Mouse (Mus musculus): ENCODE measurements around the gene Arhgap15.

Arhgap15 gene

GRCm38 (mm10) chr2:44112990-44113798, 364.6 kb downstream of the Arhgap15 start:
- no peak for DNase-seq (ENCODE audit: low spot score)

- DNase-seq (ENCODE audit: low spot score) = no peak
Observed at GRCm38 (mm10) chr2:44114296-44114695, 365.7 kb downstream of the Arhgap15 start.

GRCm38 (mm10) chr2:44121162-44121561, 372.5 kb downstream of the Arhgap15 start:
- no peak for DNase-seq (ENCODE audit: low spot score)

- no peak for DNase-seq (ENCODE audit: low spot score)
Observed at GRCm38 (mm10) chr2:44123246-44123645, 374.6 kb downstream of the Arhgap15 start.

GRCm38 (mm10) chr2:44124093-44124492, 375.5 kb downstream of the Arhgap15 start:
- no peak for DNase-seq (ENCODE audit: low spot score)

GRCm38 (mm10) chr2:44124683-44125082, 376.1 kb downstream of the Arhgap15 start:
- DNase-seq (ENCODE audit: low spot score) = no peak

- DNase-seq (ENCODE audit: low spot score) = no peak
Observed at GRCm38 (mm10) chr2:44126044-44126695, 377.5 kb downstream of the Arhgap15 start.

- DNase-seq (ENCODE audit: low spot score) = no peak
Observed at GRCm38 (mm10) chr2:44129533-44129932, 380.9 kb downstream of the Arhgap15 start.

GRCm38 (mm10) chr2:44131271-44131670, 382.6 kb downstream of the Arhgap15 start:
- DNase-seq (ENCODE audit: low spot score) = no peak

- DNase-seq (ENCODE audit: low spot score) = no peak
Observed at GRCm38 (mm10) chr2:44134796-44135195, 386.2 kb downstream of the Arhgap15 start.

- no peak for DNase-seq (ENCODE audit: low spot score)
Observed at GRCm38 (mm10) chr2:44140455-44140854, 391.8 kb downstream of the Arhgap15 start.

- no peak for DNase-seq (ENCODE audit: low spot score)
Observed at GRCm38 (mm10) chr2:44142152-44142551, 393.5 kb downstream of the Arhgap15 start.

- DNase-seq (ENCODE audit: low spot score) = no peak
Observed at GRCm38 (mm10) chr2:44142611-44143010, 394.0 kb downstream of the Arhgap15 start.

- no peak for DNase-seq (ENCODE audit: low spot score)
Observed at GRCm38 (mm10) chr2:44146124-44146981, 397.7 kb downstream of the Arhgap15 start.

GRCm38 (mm10) chr2:44147486-44147885, 398.9 kb downstream of the Arhgap15 start:
- DNase-seq (ENCODE audit: low spot score) = no peak

GRCm38 (mm10) chr2:44147971-44148370, 399.3 kb downstream of the Arhgap15 start:
- DNase-seq (ENCODE audit: low spot score) = no peak

GRCm38 (mm10) chr2:44148550-44149100, 400.0 kb downstream of the Arhgap15 start:
- no peak for DNase-seq (ENCODE audit: low spot score)

GRCm38 (mm10) chr2:44152301-44152700, 403.7 kb downstream of the Arhgap15 start:
- DNase-seq (ENCODE audit: low spot score) = no peak

GRCm38 (mm10) chr2:44160358-44160757, 411.7 kb downstream of the Arhgap15 start:
- DNase-seq (ENCODE audit: low spot score) = no peak

- DNase-seq (ENCODE audit: low spot score) = no peak
Observed at GRCm38 (mm10) chr2:44165789-44166188, 417.2 kb downstream of the Arhgap15 start.

- DNase-seq (ENCODE audit: low spot score) = no peak
Observed at GRCm38 (mm10) chr2:44166716-44167115, 418.1 kb downstream of the Arhgap15 start.

- DNase-seq (ENCODE audit: low spot score) = no peak
Observed at GRCm38 (mm10) chr2:44184476-44184875, 435.9 kb downstream of the Arhgap15 start.

Data from T-cell, adult 2 months (primary cell).